Mouse (Mus musculus): ENCODE results near the gene Cd82.

DNA sequence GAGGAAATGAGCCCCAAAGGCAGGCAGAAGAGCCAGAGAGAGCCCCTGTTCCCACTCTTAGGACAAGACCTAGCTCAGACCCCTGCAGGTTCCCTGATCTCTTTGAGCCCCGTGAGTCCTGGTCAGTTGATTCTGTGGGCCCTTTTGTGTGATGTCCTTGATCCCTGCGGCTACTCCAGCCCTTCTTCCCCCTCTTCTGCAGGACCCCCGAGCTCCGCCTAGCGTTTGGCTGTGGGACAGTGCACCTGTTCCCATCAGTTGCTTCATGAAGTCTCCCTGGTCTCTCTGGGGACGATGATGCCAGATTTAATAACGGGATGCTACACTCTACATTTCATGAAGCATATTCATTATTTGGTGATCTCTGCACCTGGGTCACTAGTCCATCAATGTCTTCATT is 6.2 kb upstream of the Cd82 start:
- TF ChIP-seq CTCF (IDR thresholded peaks at IDR 0.05; ENCODE audit: low read depth) (peak; percentile 53), EP300 (IDR thresholded peaks at IDR 0.05; ENCODE audit: low read depth) (no peak)
